Mouse (Mus musculus) c-Kit-positive CD71-positive TER-119-negative erythroid progenitor cells, embryonic 14.5 days (primary cell): ENCODE data around the gene Mettl24.
"Not testable (repeated sequence)": the region's sequence is repeated elsewhere in the genome, so short reads cannot be mapped to it uniquely, and the experiment has no call there.

Experiments
- DNase-seq: peaks from one replicate; pipeline ENCODE4 v3.0.0-alpha.2; 2013; ENCODE audit warnings: low read depth

Mettl24 gene

DNA sequence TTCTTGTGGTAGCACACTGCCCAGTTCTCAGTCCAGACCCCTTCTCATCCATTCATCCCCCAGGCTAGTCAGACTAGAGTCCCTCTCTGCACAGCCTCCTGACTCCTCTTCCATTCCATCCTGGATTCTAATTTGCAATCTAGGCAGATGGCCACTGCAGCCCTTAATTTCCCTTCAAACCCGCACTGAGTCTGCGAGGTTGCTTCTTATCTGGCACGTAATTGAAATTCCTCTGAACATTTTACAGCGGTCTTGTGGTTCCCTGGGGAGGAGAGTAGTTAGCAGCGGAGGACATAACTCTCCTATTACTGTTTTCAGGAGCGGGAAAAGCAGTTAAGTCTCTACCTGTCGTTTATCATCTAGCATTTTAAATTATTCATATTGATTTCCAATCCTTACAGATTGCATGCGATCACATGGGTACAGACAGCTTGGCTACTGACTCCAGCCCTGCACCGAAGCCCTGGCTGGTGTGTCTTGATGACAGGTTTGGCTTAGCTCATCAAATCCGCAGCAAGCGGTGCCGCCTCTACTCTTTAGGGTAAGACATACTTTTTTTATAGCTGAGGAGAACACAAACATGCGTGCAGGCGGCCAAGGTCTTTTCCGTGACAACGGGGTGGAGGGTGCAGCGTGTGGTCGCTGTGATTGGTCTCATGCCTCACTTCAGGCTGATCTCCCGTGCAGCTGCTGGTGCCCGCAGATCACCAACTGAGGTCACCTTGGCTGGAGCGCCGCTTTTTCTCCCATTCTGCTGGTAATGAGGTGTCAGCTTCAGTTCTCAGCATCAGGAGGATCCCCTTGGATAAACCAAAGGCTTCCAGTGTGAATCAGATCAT, 54.4 kb downstream of the Mettl24 start:
- no peak for DNase-seq

DNA sequence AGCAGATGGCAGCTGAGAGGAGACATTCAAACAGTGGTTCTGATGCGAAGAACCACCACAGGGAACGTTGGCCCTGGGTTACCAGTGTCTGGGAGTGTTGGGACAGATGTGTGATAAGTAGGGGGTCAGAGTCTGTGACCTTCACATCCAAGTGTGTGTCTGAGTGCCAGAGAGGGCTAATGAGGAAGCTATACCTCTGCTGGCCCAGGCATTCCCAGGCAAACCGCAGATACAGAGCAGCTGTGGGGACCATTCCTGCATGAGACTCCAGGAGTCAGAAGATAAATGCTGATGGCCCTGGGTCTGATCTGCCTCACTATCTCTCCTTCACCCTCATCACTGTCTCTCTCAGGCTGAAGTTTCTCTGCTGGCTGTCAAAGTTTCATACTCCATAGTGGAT, 57.6 kb downstream of the Mettl24 start:
- no peak for DNase-seq

DNA sequence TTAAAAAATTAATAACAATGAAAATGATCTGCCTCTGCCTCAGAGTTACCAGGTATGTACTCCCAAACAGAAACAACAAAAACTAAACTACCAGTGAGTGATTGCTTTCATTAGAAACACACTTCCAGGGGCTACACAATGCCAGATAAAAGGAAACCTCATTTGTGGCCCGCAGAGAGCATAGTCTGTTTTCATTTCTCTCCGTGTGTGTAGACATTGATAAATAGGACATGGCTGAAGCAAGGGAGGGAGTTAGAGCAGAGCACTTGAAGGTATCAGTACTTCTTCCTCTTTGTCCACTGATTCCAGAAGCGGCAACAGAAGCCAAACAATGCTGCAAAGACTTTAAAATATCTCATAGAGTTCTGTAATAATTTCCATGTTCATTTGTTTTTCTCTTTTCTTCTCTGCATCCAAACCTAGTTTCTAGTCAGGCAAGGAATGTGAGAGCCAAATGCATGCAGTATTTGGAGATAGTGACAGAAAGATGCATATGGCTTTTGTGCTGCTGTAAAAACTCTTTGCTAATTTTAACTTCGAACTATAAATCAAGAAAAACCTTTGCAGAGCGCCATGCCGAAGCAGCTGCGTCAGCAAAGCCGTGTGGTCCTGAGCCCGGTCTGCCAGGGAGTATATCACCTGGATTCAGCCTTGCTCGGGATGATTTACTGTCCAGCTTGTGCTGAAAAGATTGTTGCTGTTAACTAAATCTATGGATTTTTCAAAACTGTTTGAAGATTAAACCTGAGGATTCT, 67.4 kb downstream of the Mettl24 start:
- no peak for DNase-seq

DNA sequence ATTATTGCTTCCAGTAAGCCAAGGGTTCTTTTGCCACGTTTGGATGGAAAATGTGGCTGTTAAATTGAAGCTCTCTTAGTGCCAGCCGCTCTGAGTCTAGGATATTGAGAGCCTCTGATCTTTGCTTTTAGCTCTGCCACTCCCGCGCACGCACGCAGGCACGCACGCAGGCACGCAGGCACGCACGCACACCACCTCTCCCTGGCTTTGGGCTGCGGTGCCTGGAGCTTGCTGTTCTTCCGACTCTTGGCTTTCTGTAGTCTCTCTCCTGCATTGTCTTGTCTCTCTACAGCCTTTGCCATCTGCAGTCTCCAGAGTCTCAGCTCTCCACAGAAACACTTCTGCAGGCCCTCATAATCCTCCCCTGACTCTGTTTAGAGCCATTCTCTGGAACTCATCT, 68.1 kb downstream of the Mettl24 start:
- DNase-seq = no peak

DNA sequence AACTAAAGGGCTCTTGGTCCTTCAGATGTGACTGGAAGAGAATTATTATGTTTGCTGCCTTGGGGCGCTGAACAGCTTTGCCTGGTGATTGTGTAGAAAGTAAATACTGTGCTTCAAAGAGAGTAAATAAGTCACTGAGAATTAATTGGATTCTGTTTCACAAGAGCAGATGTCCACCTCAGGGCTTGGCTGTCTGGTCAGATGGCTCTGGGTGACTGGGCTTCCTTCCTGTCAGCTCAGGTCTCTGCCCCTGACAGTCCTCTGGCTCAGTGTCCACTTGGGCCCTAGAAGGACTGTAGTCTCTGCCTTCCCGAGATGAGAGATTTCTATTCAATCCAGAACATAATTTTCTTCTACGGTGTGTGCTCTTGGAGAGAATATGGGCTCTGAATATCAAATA, 70.0 kb downstream of the Mettl24 start:
- no peak for DNase-seq

DNA sequence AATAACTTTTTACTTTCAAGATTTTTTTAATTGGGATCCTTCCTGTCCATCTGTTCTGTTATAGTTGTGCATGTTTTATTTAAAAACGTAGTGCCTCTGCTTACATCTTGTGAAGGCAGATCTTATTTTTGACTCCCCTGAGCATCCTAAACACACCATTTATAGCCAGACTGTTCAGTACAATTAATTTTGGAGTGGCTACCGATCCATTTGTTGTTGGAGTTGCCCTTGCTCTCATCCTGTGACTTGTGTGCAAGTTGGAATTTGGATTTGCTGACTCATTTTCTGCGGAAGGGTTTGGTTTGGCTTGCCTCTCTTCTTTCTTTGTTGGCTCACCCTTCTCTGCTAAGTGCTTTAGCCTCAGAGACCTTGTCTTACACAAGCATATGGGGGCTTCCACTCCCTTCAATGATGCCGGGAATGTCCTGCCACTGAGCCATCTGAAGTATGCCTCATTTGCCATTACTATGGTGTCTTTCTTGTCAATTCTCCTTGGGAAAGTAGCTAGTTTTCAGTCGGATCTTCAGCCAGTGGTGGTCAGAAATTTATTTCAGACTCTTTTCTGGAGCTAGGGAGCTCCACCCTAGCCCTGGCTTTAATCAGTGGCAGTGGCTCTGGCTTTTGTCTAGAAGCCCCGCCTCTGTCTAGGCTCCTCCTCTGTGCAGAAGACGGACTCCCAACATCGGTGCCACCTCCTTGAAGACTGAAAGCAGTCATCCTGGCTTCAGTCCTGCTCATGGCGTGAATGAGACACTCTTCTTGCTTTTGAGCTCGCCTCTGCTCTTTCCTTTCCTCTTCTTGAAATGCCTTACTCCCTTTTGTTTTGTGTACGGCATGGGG, 75.3 kb downstream of the Mettl24 start:
- DNase-seq = no peak

DNA sequence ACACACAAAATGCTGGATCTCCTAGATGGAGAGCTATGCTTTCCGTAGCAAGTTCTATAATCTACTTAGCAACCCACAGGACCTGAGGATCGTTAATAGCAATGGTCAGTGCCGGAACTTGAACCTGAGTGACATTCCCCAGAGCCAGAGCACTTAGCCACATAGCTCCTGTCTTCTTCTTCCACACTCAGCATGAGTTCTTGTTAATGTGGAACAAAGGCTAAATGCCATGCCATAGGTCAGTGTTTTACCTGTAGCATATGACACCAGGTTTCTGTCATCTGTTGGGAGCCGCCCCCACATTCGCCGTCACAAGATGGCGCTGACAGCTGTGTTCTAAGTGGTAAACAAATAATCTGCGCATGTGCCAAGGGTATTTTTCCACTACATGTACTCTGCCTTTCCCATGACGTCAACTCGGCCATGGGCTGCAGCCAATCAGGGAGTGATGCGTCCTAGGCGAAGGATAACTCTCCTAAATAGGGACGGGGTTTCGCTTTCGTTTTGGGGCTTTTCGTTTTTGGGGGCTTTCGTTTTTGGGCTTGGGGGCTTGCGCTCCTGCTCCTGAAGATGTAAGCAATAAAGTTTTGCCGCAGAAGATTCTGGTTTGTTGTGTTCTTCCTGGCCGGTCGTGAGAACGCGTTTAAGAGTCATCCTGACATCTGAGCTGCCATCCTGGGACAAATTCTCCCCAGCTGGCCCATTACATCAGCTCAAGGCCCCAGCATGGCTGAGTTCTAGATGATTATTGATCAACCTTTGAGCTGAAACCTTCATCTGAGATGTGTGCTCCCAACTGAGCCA, 76.5 kb downstream of the Mettl24 start:
- not testable (repeated sequence) for DNase-seq

DNA sequence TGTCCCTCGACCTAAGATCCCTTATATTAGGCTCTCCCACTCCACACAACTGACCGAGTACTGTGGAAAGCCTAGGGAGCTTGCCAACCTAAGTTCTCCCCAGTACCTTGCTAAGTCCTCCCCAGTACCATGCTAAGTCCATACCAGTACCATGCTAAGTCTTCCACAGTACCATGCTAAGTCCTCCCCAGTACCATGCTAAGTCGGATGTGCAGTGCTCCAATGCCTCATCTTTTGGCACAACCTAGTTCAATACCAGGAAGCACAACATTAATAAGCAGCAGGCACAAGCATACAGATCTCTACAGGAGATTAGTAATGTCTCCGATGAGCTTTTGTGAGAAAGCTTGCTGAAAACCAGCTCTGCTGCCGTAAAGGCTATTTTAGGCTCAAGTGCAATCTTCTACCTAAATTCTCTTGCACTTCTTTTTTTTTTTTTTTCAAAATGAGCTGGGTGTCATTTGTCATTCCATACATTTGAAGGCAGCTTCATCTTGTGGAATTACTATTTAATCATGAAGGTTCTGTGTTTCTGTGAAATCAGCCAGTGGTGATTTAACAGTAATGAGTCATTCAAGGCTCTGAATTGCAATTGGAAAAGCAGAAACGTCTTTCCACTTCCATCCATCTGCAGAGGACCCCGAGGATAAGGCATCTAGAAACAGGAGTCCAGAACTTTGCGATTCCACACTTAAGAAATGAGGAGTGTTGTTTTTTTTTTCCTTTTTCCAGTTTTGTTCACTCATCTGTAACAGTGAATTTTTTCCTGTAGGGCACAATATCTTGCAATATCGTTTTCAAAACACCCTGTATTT, 77.3 kb downstream of the Mettl24 start:
- DNase-seq = no peak

DNA sequence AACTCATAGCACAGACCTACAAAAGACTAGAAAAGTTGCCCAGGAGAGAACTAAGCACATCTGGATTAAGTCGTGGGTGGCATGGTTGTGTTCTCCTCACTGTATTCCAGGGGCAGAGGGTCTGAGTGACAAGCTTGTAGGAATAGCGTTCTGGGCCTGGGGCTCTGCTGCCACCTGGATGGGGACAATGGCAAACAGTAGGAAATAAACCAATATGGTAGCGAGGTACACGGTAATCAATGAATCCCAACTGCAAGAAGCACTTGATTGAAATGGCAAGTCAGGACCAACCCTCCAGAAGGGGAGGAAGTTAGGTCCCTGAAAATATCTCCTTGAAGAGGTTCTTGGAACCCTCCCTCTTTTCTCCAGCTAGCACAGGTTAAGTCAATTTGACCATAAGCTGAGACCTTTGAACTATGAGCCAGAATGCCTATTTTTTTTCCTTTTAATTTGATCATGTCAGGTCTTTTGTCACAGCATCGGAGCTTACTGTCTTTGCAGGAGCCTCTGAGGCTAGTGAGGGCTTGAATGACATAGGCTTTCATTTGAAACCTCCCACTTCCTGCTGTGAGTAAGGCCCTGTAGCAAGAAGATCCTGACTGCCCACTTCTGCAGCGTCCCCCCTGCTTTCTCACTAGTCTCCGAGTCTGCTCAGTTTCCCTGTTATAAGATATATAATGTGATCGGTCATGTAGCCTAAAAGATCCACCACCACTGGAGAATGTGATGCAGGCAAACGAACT, 78.1 kb downstream of the Mettl24 start:
- DNase-seq = no peak

DNA sequence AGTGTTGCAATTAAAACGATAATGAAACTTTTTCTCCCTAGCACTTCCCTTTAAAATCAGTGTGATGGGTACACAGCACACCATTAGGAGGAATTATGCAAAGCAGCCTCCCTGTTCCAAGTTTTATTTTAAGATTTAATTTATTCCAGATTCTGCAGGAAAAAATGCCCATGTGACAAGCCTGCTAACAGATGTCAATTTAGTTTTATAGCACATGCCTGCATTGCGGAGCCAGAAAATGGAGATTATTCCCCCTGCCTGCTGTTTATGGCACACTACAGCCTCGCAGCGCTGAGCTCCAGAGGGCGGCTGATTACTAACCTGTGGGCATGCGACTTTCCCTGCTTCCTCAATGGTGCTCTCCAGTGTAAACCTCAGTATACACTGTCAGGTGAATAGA, 79.5 kb downstream of the Mettl24 start:
- DNase-seq = no peak

DNA sequence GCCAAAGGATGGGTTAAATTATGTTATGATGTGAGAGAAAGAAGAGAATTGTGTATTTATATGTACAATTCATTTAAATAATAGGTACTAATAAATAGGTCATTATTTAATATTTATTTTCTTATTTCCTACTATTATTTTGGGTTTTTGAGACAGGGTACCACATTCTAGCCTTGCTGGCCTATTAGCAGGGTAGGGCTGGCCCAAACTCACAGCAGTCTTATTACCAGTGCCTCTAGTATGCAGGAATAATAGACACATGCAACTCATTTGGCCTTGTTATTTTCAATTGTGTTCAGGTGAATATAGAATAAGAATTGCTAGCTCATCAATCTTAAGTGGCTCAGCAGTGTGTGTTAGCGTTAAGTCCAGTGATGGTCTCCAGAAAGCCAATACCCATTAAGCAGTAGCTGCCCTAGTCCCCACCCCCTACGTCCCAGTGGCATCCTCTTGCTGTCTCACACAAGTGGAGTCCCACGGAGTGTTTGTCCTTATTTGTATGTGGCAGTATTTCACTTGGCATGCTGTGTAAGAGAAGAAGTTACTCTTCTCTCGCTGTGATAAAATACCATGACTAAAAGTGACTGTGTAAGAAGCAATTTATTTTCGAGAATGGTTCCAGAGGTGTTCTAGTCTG, 80.1 kb downstream of the Mettl24 start:
- no peak for DNase-seq

DNA sequence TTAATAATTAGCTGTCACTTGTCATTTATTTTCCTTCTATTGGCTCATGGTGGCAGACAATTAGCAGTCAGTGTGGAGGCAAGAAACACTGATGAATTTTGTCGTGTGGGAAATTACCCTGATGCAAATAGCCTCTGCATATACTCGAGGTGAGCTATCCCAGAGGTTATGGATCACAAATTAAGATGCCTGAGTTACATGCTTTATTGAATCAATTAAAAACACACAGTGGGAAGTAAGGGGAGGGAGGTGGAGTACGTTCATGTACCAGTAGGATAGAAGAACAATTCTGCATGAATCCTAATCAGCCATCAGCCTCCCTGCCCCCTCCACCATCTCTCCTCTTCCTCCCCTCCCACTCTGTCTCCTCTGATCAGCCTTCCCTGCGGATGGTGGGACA, 89.2 kb downstream of the Mettl24 start:
- DNase-seq = no peak

DNA sequence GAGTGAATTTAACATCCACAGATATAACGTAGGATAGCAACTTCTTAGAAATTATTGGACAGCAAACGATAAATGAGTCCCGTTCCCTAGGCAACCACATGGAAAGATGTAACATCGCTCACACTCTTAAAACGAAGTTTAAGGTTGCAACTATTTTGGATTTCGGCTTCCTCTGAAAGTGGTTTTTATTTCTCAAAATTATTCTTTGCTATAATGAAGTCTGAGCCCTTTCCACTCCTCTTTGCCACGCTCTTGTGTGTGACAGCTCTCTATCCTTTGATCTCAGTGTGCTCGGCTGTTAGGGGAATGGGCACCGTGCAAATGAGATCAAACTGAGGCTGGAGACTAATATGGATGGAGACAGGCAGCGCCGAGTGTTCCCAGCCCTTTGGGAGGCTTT, 92.1 kb downstream of the Mettl24 start:
- DNase-seq = no peak

DNA sequence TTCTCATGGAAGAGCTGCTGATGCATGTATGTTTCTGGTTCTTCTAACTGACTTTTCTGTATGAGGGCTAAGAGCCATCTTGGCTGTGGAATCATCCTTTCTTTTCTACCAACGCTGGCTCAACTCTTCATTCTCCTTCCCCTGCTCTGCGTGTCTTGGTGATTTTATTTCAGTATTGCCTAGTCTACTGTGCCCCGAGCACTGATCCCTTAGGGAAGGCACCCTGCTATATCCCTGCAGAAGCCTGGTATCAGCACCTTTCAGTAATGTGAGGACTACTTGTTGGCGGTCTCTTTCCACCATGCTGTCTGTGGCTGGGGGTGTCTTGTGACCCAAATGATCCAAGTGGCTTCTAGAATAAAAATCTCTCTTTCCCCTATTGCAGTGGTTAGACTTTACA, 92.6 kb downstream of the Mettl24 start:
- DNase-seq = no peak

DNA sequence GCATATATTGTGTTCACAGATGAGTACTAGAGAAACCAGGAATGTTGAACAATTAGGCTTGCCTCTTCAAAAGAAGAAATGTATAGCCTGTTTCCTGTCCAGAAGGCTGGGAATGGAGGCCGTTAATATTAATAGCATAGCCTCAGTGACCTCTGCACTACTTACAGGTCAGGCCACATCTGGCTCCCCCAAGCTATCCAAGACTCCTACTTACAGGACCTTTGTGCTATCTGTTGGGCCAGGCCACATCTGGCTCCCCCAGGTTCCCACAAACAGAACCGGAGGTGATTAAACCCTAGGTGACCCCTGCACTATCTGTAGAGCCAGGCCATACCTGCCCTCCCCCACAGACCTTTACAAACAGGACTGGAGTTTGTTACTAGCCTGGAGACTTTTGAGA, 94.1 kb downstream of the Mettl24 start:
- no peak for DNase-seq

DNA sequence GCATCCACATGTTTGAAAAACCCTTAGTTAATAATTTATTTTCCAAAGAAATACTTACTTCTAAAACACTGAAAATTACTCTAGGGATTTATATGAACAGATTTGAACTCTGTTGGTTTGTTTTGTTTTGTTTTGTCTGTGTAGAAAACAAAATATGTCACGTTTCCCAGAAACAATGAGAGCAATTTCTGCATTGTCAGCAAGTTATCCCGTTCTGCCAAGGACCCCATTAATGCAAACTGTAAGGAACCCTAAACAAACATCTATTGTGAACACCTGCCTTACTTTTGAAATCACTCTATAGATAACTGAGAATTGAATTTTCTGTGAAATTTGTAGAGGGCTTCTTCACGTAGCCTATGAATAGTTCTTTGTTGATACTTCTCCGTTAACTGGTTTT, 95.4 kb downstream of the Mettl24 start:
- no peak for DNase-seq

DNA sequence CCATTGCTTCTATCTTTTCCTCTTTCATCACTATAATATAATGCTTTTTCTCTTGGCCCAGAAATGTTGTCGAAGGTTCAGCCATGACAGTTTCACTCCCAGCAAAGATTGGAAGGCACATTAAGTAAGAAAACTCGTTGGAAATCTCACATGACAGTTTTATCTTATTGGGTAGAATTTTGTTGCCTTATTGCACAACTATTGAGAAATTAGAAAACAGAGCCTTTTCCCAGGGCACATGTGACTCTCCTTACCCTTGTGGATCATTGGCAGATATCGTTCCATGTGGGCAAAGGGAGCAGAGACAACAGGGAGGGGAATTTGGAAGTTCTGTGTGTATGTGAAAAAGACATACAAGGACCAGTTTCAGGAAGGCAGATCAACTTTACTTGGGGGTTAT, 107.3 kb downstream of the Mettl24 start:
- DNase-seq = no peak

DNA sequence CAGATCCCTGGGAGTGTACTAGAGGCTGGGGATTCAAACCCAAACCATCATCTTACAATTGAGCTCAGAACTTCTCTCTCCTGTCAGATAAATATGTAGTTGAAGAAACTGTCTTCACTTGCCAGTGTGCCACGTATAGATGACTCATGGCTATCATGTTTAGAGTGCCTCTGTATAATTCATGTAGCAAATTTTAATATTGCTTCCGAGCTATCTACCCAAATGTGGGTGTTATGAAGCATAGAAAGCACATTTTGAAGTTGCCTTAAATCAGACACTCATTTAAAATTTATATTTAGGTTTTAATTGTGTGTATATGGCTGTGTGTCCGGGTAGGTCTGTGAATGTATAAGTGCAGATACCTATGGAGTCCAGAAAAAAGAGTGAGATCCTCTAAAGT, 109.0 kb downstream of the Mettl24 start:
- no peak for DNase-seq

DNA sequence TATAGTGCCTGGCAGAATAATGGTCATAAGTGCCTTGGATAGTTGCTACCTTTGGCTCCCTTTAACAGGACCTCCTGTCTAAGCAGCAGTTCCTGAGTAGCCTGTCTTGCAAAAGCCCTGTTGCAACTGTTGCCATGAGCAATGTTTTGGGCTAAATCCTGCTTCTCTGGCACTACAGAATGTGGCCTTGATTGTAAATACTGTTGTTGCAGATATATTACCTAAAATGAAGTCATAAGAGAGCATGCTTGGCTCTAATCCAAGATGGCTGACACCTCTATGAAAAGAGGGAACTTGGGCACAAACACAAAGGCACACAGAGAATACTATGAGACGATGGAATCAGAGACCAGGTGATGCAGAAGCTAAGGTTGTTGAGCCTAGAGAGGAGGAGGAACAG, 122.1 kb downstream of the Mettl24 start:
- no peak for DNase-seq

DNA sequence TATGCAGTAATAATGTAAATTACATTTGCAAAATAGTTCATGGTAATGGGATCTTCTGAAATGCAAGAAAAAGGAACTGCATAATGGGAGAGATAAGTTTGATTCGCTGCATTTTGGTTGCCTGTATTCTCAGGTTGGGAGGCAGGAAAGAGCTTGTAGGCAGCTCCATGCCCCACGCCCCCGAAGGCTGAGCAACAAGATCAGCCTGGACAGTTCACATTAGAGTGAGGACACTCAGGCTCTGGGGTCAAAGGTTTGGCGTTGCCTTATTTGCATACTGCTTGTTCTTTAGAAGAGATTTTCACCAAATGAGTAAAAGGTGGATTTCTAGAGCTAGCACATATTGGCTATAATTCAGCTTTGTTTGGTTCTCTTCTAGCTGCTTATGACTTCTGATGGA, 123.1 kb downstream of the Mettl24 start:
- no peak for DNase-seq
